Mouse (Mus musculus): ENCODE data around the gene Akr1b10. TPM values are rescaled to one million over a fixed set of nuclear protein-coding genes. Genes with fewer than 3 reads are reported as not detected.
"Not testable (repeated sequence)": the region's sequence is repeated elsewhere in the genome, so short reads cannot be mapped to it uniquely, and the experiment has no call there.

Gene Akr1b10
- polyA plus RNA-seq, 1 experiment, result 4.8 TPM

DNA sequence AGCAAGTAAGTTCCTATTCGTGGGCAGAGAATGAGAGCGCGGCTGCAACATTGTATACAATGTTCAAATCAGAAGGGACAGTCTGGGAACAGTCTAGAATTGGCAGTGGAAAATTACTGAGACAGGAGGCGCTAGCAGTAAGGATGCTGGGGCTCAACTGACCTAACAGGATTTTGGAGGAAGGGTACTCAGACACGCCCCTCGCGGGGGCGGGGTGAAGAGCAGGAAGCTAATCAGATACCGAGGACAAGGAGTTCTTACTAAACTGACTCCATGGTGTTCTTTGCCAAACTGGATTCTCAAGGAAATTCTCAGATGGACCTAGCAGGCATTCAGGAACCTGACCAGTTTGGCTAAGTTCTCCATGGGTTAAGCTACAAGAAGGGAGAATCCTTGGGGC lies 39.1 kb upstream of the Akr1b10 start:
- H3K4me1 ChIP-seq (ENCODE audit: control insufficient read depth, insufficient read depth, low read length), result peaks cover 18% of the 10 kb centered on the region
- TF ChIP-seq POLR2A (IDR thresholded peaks at IDR 0.05; ENCODE audit: control insufficient read depth, low read depth, low read length) (no peak), CTCF (IDR thresholded peaks at IDR 0.05; ENCODE audit: control insufficient read depth, insufficient read depth, insufficient replicate concordance, low read depth, low read length) (no peak)

DNA sequence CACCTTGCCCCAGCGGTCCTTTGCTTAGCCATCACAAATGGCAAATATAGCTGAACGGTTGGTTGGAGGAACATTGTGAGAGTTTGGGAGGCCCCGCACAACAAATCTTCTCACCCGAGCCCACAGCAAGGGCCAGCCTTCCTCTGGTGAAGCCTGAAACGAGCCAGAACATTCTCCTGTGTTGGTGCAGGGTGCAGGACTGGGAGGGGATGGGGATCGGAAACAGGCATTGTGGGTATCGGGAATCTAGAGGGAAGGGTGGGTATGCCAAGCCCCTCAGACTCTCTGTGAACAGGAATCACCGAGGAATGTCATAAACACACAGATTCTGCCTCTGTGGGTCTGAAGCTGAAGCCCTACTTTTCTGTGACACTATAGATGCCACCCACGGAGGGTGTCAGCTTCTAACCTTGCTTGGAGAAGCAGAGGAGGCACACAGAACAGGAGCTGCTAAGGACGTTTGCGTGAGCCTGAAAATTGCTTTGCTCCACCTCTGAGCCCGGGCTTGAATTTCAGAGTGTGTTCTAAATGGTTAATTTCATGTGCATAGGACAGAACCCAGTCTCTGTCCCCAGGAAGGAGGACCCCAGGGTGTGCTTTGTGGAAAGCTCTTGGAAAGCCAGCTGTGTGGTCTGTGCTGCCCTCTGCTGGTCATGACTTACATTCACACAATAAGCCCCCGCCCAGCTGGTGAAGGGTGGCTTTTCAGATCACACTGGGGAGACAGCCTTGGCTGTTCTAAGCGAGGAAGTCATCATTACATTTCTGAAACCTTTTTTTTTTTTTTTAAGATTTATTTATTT lies 37.7 kb upstream of the Akr1b10 start:
- H3K4me1 ChIP-seq (ENCODE audit: control insufficient read depth, insufficient read depth, low read length), result peaks cover 18% of the 10 kb centered on the region
- peak overlapping the region; percentile 30 for H3K4me3 ChIP-seq (ENCODE audit: control insufficient read depth, low read depth, low read length)
- TF ChIP-seq POLR2A (IDR thresholded peaks at IDR 0.05; ENCODE audit: control insufficient read depth, low read depth, low read length), result no peak
- TF ChIP-seq CTCF (IDR thresholded peaks at IDR 0.05; ENCODE audit: control insufficient read depth, insufficient read depth, insufficient replicate concordance, low read depth, low read length), result peak; percentile 87
- H3K27me3 ChIP-seq (ENCODE audit: control insufficient read depth, insufficient read depth, low read length), result no peaks in the 10 kb centered on the region
- 0 out of 2 replicates have a peak overlapping the region, but pooled peaks have one; percentile 14 for H3K27ac ChIP-seq (ENCODE audit: control insufficient read depth, insufficient read depth, low read depth, low read length)
- no peaks in the 10 kb centered on the region for H3K36me3 ChIP-seq (ENCODE audit: control insufficient read depth, insufficient read depth, low read length)

More for the DNA sequence above, 39.1 kb upstream of the Akr1b10 start:
- no peaks in the 10 kb centered on the region for H3K27me3 ChIP-seq (ENCODE audit: control insufficient read depth, insufficient read depth, low read length)
- H3K36me3 ChIP-seq (ENCODE audit: control insufficient read depth, insufficient read depth, low read length), result no peaks in the 10 kb centered on the region
- peak overlapping the region; percentile 65 for H3K4me3 ChIP-seq (ENCODE audit: control insufficient read depth, low read depth, low read length)
- peak overlapping the region; percentile 51 for H3K27ac ChIP-seq (ENCODE audit: control insufficient read depth, insufficient read depth, low read depth, low read length)

DNA sequence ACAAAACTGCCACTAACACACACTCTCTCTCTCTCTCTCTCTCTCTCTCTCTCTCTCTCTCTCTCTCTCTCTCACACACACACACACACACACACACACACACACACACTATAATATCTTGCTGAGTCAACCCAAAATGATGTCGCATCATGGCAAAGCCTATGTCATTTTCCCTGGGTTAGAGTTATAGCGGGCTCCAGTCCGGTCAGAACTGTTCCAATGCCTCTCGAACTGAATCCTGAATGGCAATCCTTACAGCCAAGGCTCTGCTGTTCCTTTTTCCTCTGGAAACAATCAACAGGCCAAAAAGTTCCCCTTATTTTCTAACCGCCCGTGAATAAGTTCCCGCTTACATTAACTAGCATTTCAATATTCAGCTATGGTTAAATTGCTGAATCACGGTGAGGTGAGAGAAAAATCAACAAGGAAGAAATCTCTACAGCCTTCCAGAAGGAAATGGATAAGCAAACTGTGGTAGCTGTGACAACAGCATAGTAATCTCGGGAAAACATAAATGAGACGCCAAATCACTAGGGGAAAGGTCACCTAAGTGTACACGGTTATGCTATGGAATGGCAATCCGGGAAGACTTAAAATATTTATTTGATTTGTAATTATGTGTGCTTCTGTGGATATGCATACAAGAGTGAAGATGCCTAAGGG lies 33.9 kb upstream of the Akr1b10 start:
- Histone ChIP-seq H3K27ac (ENCODE audit: control insufficient read depth, insufficient read depth, low read depth, low read length) (no peak overlapping the region), H3K36me3 (ENCODE audit: control insufficient read depth, insufficient read depth, low read length) (no peaks in the 10 kb centered on the region), H3K4me1 (ENCODE audit: control insufficient read depth, insufficient read depth, low read length) (peaks cover 10% of the 10 kb centered on the region), H3K4me3 (ENCODE audit: control insufficient read depth, low read depth, low read length) (no peak overlapping the region), H3K27me3 (ENCODE audit: control insufficient read depth, insufficient read depth, low read length) (no peaks in the 10 kb centered on the region)
- TF ChIP-seq POLR2A (IDR thresholded peaks at IDR 0.05; ENCODE audit: control insufficient read depth, low read depth, low read length) (no peak), CTCF (IDR thresholded peaks at IDR 0.05; ENCODE audit: control insufficient read depth, insufficient read depth, insufficient replicate concordance, low read depth, low read length) (no peak)

DNA sequence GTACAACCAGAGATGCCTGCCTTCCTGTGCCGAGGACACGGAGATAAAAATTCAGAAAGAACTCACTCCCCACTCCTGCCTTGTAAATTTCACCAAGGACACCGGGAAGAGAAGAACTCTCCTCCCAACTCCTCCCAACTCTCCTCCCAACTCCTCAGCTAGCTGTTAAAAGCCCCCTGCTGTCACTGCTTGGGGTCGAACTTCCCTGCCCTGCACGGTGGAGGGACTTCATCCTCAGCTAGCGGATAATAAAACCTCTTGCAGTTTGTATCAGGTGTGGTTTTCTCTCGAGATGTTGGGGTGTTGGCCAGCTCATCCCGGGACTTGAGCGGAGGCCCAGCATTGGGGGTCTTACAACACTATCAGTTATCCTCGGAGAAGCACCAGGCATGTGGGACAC lies 32.5 kb upstream of the Akr1b10 start:
- H3K27me3 ChIP-seq (ENCODE audit: control insufficient read depth, insufficient read depth, low read length); H3K4me3 ChIP-seq (ENCODE audit: control insufficient read depth, low read depth, low read length); H3K4me1 ChIP-seq (ENCODE audit: control insufficient read depth, insufficient read depth, low read length); H3K36me3 ChIP-seq (ENCODE audit: control insufficient read depth, insufficient read depth, low read length): not testable (repeated sequence)
- H3K27ac ChIP-seq (ENCODE audit: control insufficient read depth, insufficient read depth, low read depth, low read length), result peak overlapping the region; percentile 62

DNA sequence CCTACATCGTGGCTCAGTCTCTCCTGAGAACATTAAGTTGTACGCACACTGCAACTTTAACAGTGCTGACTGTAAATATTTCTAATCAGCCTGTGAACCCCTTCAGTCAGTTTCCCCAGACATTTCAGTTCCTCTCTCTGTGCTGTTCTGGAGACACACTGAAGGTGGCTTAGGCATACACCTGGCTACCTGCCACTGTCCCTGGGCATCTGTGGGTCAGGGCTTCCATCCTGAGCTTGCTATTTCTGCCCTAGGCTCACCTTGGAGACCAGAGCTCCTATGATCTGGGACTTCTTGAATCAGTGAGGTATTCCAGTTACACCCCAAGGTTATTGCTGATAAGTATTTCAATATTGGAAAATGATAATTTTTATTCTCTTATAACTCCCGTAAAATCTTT lies 31.6 kb upstream of the Akr1b10 start:
- Histone ChIP-seq H3K36me3 (ENCODE audit: control insufficient read depth, insufficient read depth, low read length) (no peaks in the 10 kb centered on the region), H3K4me3 (ENCODE audit: control insufficient read depth, low read depth, low read length) (no peak overlapping the region), H3K27me3 (ENCODE audit: control insufficient read depth, insufficient read depth, low read length) (no peaks in the 10 kb centered on the region), H3K4me1 (ENCODE audit: control insufficient read depth, insufficient read depth, low read length) (no peaks in the 10 kb centered on the region), H3K27ac (ENCODE audit: control insufficient read depth, insufficient read depth, low read depth, low read length) (peak overlapping the region; percentile 24; the same call in 1 of the 2 replicates)
- no peak for TF ChIP-seq POLR2A (IDR thresholded peaks at IDR 0.05; ENCODE audit: control insufficient read depth, low read depth, low read length)
- no peak for TF ChIP-seq CTCF (IDR thresholded peaks at IDR 0.05; ENCODE audit: control insufficient read depth, insufficient read depth, insufficient replicate concordance, low read depth, low read length)

DNA sequence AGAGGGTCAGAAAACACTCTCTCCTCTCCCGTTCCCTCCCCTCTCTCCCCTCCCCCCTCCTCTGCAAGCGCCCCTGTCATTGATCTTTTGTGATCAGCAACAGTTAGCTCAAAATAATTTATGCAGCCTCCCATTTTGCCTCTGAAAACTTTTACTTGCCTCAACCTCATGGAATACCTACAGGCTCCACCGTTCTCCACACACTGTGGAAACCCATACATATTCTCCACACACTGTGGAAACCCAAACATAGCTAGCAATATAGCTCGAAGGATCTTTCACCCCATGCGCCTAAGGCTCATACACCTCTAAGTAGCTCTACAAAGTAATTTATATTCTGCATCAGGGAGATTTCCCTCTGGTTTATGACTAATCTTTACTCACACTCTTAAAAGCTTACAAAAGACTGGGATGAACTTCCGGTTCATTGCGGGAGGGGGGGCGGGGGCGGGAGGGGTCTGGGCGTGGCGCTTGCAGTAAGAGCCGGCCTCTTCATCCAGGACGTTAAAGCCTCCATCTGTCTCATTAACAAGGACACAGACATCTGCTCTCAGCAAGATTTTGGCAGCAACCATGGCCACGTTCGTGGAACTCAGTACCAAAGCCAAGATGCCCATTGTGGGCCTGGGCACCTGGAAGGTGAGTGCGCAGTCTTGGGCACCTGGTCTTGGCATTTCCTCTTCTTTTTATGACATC lies 30.2 kb upstream of the Akr1b10 start, which contains the start of gene Akr1b8:
Akr1b8 (plus strand) TSS at position 462 of the 696 bp plus-strand sequence.
- no peaks in the 10 kb centered on the region for H3K4me1 ChIP-seq (ENCODE audit: control insufficient read depth, insufficient read depth, low read length)
- TF ChIP-seq CTCF (IDR thresholded peaks at IDR 0.05; ENCODE audit: control insufficient read depth, insufficient read depth, insufficient replicate concordance, low read depth, low read length) (no peak), POLR2A (IDR thresholded peaks at IDR 0.05; ENCODE audit: control insufficient read depth, low read depth, low read length) (peak; percentile 33; the same call in 1 of the 2 replicates)
- peak within 1 kb of the TSS; percentile 62 for H3K4me3 ChIP-seq (ENCODE audit: control insufficient read depth, low read depth, low read length)
- no peaks in the 10 kb centered on the region for H3K36me3 ChIP-seq (ENCODE audit: control insufficient read depth, insufficient read depth, low read length)
- no peaks in the 10 kb centered on the region for H3K27me3 ChIP-seq (ENCODE audit: control insufficient read depth, insufficient read depth, low read length)
- peak within 1 kb of the TSS; percentile 68 for H3K27ac ChIP-seq (ENCODE audit: control insufficient read depth, insufficient read depth, low read depth, low read length)

Measured in testis, adult 2 months (tissue).